Mouse (Mus musculus) heart, adult 11 months (tissue): ENCODE results near the gene Grifin.
A peak's percentile ranks its signal among the peaks of the same experiment; 100 is the strongest.

Experiments used
- DNase-seq: peaks from one replicate; pipeline ENCODE4 v3.0.0; 2022

The Grifin gene

DNA sequence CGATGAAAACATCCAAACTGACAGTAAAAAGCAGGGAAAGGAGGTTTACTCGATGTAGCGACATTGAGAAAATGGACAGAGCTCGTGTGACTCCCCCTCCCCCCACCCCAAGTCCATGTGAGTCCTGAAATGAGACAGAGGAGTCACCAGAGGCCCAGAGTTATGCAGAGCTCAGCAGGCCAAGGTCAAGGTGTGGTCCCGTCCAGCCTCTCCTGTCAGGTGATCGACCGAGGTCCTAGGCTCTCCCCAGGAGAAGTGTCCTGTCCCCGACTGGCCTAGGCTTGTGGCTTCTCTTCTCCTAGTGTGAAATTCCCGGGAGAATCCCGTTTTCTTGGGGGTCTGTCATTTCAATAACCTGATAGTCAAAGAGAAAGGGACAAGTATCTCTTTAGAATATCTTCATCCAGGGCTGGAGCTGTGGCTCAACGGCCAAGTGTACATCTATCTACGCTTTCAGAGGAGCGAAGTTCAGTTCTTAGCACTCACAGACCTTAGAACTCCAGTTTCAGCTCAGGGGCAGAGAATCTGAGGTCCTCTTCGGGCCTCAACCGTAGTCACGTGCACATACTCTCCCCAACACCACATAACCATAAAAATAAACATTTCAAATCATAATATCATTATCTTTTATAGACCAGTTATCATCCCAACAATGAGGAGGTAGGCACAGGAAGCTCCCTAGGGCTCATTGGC is 24.4 kb upstream of the Grifin start:
- peak; percentile 80 for DNase-seq

- DNase-seq = no peak
Observed at GRCm38 (mm10) chr5:140583732-140584368, 19.0 kb upstream of the Grifin start.

- DNase-seq = no peak
Observed at GRCm38 (mm10) chr5:140582995-140583731, 18.3 kb upstream of the Grifin start.

DNA sequence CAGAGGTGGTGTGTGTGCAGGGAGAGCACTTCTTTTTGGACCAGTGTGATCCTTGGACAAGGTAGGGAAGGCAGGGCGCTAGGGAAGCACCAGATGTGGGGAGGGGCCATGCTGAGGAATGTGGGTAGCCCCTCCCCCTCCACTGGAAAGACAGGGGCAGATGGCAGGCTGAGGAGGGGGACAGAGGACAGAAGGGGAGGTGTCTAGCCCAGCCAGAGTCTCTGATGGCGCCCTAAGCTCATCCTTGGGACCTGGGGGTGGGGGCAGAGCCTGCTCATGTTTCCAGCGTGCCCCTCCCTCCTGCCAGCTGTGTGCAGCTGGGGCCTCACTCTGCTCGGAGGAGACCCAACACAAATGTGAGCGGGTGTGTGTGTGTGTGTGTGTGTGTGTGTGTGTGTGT is 16.7 kb upstream of the Grifin start:
- DNase-seq = peak; percentile 95

GRCm38 (mm10) chr5:140579771-140580170 is 14.9 kb upstream of the Grifin start:
- DNase-seq = no peak

- DNase-seq = no peak
Observed at GRCm38 (mm10) chr5:140579221-140579620, 14.3 kb upstream of the Grifin start.

DNA sequence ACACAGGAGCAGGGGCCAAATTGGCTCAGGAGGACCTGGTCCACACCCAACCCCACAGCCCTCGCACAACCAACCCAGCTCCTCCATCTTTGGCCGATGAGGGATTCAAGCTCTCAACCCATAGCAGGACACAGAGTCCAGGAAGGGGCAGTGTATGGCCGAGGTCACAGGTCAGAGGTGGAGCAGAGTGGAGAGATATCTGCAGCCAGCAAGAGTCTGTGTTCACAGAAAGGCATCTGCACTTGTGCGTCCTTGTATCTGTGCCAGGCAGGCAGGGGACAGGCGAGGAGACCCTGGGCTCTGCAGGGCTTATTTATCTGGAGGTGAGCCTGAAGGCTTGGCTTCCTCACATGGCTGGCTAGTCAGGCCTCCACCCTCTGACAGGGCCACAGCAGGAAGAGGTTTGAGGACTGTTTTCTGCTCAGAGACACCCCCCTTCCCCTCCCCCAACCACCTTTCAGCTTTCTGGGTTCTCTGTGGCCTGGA is 10.6 kb upstream of the Grifin start:
- DNase-seq = peak; percentile 99

GRCm38 (mm10) chr5:140572611-140573010 is 7.7 kb upstream of the Grifin start:
- peak; percentile 99 for DNase-seq

GRCm38 (mm10) chr5:140571673-140572072 is 6.8 kb upstream of the Grifin start:
- DNase-seq = peak; percentile 99

- DNase-seq = peak; percentile 91
Observed at GRCm38 (mm10) chr5:140571201-140571600, 6.3 kb upstream of the Grifin start.

DNA sequence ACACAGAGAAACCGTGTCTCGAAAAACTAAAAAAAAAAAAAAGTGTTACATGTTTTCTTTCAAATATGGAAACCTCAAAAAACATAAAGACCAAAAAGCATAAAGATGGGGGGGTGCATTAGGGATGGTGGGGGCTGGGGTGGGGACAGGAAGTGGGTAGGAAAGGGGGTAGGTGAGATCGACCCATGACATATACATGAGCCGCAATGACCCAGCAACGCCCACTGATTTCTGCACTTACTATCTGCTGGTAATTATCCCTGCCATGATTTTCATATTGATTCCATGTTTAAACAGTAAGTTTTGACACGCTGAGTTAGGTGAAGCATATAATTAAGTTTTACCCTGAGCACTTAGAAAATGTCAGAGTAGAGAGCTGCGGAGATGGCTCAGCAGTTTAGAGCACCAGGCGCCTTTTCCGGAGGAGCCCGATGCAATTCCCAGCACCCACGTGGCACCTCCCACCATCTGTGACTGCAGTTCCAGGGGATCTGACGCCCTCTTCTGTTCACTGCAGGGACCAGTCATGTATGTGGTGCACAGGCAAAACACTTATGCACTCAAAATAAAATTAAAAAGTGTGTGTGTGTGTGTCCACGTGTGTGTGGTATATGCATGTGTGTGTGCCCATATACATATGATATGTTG is 5.5 kb upstream of the Grifin start:
- DNase-seq = peak; percentile 83

- no peak for DNase-seq
Observed at GRCm38 (mm10) chr5:140569032-140569595, 4.2 kb upstream of the Grifin start.

GRCm38 (mm10) chr5:140568321-140568970 is 3.6 kb upstream of the Grifin start:
- DNase-seq = peak; percentile 98

- peak; percentile 91 for DNase-seq
Observed at GRCm38 (mm10) chr5:140567751-140568150, 2.9 kb upstream of the Grifin start.

GRCm38 (mm10) chr5:140567321-140567720 is 2.5 kb upstream of the Grifin start:
- peak; percentile 98 for DNase-seq

DNA sequence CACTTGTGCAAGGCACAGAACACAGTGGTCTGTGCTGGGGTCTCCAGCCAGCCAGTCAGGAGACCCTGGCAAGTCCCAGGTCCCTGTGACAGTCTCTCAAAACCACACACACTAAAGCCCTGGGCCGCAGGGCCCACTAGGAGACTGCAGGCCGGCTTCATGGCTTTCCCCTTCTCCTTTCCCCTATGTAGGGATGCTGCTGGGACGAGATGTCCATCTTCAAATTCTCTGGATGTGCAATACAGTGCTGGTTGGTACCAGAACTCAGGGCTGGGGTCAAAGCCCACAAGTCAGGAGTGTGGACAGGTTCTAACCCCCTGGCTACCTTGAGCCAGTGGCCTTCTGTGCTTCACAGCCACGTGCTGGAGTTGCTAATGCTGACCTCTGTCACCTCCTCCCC is 1.4 kb upstream of the Grifin start:
- DNase-seq = peak; percentile 92

DNA sequence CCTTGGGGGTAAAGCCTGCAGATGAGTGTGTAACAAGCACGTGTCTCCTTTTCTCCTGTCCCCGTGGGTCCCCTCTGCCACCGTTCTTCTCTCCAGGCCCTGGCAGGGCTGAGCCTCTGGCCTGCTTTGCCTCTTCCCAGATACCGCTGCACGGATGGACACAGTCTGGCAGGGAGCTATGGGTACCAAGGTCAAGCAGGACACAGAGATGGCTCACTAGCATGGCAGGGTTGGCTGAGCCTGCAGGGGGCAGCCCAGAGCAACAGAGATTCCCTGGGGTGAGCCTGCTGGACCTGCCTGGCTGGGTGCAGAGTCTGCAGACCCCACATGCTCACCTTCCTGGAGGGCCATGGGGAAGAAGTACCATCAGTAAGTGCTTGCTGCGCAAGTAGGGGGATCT is 985 bp upstream of the Grifin start:
- DNase-seq = no peak

DNA sequence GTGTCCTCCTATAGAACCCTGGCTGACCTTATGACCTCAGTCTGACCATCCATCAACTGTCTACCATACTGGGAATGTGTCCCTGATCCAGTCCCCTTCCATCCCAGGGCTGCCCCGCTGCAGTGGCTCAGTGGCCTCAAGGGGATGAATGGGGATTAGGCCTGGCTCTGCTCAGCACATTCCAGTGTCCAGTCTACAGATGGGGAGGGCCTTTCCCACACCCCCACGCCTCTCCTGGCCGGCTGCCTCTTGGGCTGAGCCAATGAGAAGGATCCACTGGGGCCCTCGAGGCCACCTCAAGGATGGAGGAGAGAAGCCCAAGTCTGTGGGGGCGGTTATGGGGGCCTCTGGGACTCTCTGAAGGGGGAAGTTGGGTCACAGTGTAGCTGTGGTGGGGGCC is 580 bp upstream of the Grifin start:
- DNase-seq = peak; percentile 99

DNA sequence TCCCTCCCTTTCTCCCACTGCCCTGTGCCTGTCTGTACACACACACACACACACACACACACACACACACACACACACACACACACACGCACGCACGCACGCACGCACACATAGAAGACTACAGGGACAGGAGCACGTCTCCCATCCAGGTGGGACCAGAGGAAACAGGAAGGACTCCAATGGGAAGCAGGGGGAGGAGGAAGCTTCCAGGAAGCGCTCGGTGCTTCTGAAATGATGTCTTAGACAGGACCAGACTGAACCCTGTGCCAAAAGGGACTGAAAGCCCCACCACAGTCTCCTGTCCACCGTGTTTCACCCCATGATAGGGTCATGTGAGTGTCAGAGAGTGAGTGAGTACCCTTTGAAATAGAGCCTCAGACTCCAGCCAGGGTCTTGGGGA is 2.3 kb downstream of the Grifin start:
- peak; percentile 94 for DNase-seq

DNA sequence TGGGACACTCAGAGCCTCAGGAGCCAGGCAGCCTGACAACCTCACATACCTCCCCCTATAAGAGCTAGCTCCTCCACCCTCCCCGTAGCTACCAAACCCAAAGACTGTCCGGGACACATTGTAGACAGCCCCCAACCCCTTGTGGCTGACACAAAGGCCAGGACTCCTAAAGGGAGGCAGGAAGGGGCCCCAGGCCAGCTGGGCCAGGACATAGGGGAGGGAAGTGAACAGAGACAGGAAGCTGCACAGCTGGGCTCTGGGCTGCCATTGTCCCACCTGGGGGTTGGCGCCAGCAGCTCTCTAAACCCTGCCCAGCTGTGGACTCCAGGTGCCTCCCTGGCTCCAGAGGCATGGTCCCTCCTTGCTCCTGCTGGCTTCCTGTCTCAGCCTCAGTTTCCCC is 8.0 kb downstream of the Grifin start:
- peak; percentile 91 for DNase-seq

GRCm38 (mm10) chr5:140553719-140554118 is 11.2 kb downstream of the Grifin start:
- no peak for DNase-seq

DNA sequence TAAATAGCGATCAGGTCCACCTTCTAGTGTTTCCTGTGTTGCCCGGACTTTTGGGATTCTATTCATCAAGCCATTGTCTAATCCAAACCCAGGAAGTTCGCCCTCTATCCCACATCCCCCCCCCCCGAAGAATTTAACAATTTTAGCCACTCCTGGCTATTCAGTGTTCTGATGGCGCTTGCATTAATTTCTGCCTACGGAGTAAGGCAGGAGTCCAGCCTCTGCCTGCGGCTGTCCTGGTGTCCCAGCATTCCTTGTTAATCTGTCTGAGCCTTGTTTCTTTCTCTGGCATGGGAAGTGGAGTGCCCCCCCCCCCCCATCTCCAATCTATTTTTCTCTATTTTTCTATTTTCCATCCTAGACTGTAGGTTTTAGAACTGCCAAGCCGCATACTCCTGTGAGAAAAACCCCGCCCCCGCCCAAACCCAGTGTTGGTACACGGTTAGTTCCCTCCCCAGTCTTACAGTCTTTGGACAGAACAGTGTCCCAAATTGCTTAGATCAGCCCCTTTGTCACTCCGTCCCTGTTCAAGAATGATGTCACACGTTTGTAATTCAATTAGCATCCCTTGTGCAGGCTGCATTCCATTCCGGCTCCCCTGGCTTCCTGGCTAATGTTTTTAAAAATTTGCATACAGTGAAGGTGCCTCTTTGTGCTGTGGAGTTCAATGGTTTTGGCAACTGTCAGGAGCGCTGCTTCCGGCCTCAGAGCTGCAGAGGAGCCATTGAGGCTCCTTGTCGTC is 15.4 kb downstream of the Grifin start:
- DNase-seq = peak; percentile 96
